Mouse (Mus musculus) midbrain, embryonic 16.5 days (tissue): Measurements from ENCODE around the gene 1700102P08Rik. TPM values are rescaled to one million over a fixed set of nuclear protein-coding genes. Genes with fewer than 3 reads are reported as not detected.

Source experiments
- polyA plus RNA-seq: library from polyadenylated mRNA; unstranded; fragments of >200 nt; fragmentation: Nextera tagmentation; extraction: Ambion mirVana; gene quantifications from 2 replicates; pipeline ENCODE4 v1.2.1, GENCODE M21; 2015

The 1700102P08Rik gene
- polyA plus RNA-seq, 1 experiment from 2014 or later: 2.3 TPM

Other genes with a start within 250 kb of the 1700102P08Rik start
- gene Bsn, start 202.4 kb upstream of the 1700102P08Rik start, polyA plus RNA-seq: 8.6 and 10.1 TPM in 2 replicates
- gene Dag1, start 128.8 kb upstream of the 1700102P08Rik start, polyA plus RNA-seq: 67.9 and 79.5 TPM in 2 replicates
- 149 and 163 TPM in 2 replicates for gene Nicn1, start 102.4 kb upstream of the 1700102P08Rik start, polyA plus RNA-seq
- gene Amt, start 96.0 kb upstream of the 1700102P08Rik start, polyA plus RNA-seq: 30.2 and 33.6 TPM in 2 replicates
- 273 and 286 TPM in 2 replicates for gene Rhoa, start 86.7 kb upstream of the 1700102P08Rik start, polyA plus RNA-seq
- 47.9 and 49.2 TPM in 2 replicates for gene Tcta, start 86.6 kb upstream of the 1700102P08Rik start, polyA plus RNA-seq
- gene Gpx1, start 53.9 kb upstream of the 1700102P08Rik start, polyA plus RNA-seq: 434 and 456 TPM in 2 replicates
- gene Usp4, start 45.0 kb upstream of the 1700102P08Rik start, polyA plus RNA-seq: 126 and 142 TPM in 2 replicates
- gene Ccdc36, start 35.7 kb downstream of the 1700102P08Rik start, polyA plus RNA-seq: 1.7 and 2.6 TPM in 2 replicates
- not detected in 2 replicates for gene BC048562, start 43.7 kb downstream of the 1700102P08Rik start, polyA plus RNA-seq
- 65.2 and 69.3 TPM in 2 replicates for gene Ccdc71, start 67.7 kb downstream of the 1700102P08Rik start, polyA plus RNA-seq
- gene Klhdc8b, start 68.8 kb downstream of the 1700102P08Rik start, polyA plus RNA-seq: 72.6 and 81.0 TPM in 2 replicates
- gene Lamb2, start 86.9 kb downstream of the 1700102P08Rik start, polyA plus RNA-seq: 18.6 and 19.3 TPM in 2 replicates
- gene Usp19, start 97.8 kb downstream of the 1700102P08Rik start, polyA plus RNA-seq: 68.6 and 71.5 TPM in 2 replicates
- gene Qars, start 114.9 kb downstream of the 1700102P08Rik start, polyA plus RNA-seq: 56.6 and 68.2 TPM in 2 replicates
- gene Qrich1, start 124.0 kb downstream of the 1700102P08Rik start, polyA plus RNA-seq: 119 and 132 TPM in 2 replicates
- 92.7 and 93.9 TPM in 2 replicates for gene Impdh2, start 167.5 kb downstream of the 1700102P08Rik start, polyA plus RNA-seq
- gene Ndufaf3, start 174.6 kb downstream of the 1700102P08Rik start, polyA plus RNA-seq: 77.2 and 79.4 TPM in 2 replicates
- gene Dalrd3, start 177.1 kb downstream of the 1700102P08Rik start, polyA plus RNA-seq: 350 and 361 TPM in 2 replicates
- 420 and 427 TPM in 2 replicates for gene Wdr6, start 185.9 kb downstream of the 1700102P08Rik start, polyA plus RNA-seq
- gene P4htm, start 204.9 kb downstream of the 1700102P08Rik start, polyA plus RNA-seq: 39.2 and 43.1 TPM in 2 replicates